Mouse (Mus musculus) kidney, adult 2 months (tissue): ENCODE measurements around the gene Prkcsh. TPM values are rescaled to one million over a fixed set of nuclear protein-coding genes. Genes with fewer than 3 reads are reported as not detected.

ENCODE experiments used
- DNase-seq: peaks from one replicate; pipeline ENCODE4 v3.0.0; 2021
- H3K27ac ChIP-seq: fragments of 200-500 bp; 2 replicates; pipeline ENCODE4 v1.5.1; 2012; ENCODE audit warnings: low read depth, low read length, control low read depth, inconsistent platforms; ENCODE audit not compliant: insufficient read depth
- H3K27me3 ChIP-seq: fragments of 200-500 bp; replicated peaks from 2 replicates; pipeline ENCODE4 v1.6.1; 2012; ENCODE audit warnings: mild to moderate bottlenecking, moderate library complexity, low read length, inconsistent platforms; ENCODE audit not compliant: control insufficient read depth, insufficient read depth
- H3K36me3 ChIP-seq: fragments of 200-500 bp; 2 replicates; pipeline ENCODE4 v1.6.1; 2012; ENCODE audit warnings: mild to moderate bottlenecking, moderate library complexity, low read length, inconsistent platforms; ENCODE audit not compliant: control insufficient read depth, insufficient read depth
- H3K4me1 ChIP-seq: fragments of 200-500 bp; 2 replicates; pipeline ENCODE4 v1.6.1; 2011; ENCODE audit warnings: low read length; ENCODE audit not compliant: control insufficient read depth, insufficient read depth
- H3K4me3 ChIP-seq: fragments of 200-500 bp; 2 replicates; pipeline ENCODE4 v1.5.1; 2011; ENCODE audit warnings: mild to moderate bottlenecking, low read depth, low read length, control low read depth; ENCODE audit not compliant: insufficient read depth
- CTCF ChIP-seq: fragments of 200-500 bp; conservative IDR thresholded peaks from 2 replicates; pipeline ENCODE4 v1.5.1; 2011; ENCODE audit warnings: low read depth, mild to moderate bottlenecking, control low read depth, low read length, moderate library complexity, mixed read lengths; ENCODE audit not compliant: insufficient read depth, insufficient read length
- POLR2A ChIP-seq: fragments of 200-500 bp; IDR thresholded peaks from one replicate; pipeline ENCODE4 v1.6.1; 2011; ENCODE audit warnings: low read depth, low read length, control low read depth
- WGBS: fragments of 180-500 bp; shearing (Covaris S2); methylation state at CpG from one replicate; pipeline ENCODE4 v1.1.7; 2018; 5-methylcytosine and 5-hydroxymethylcytosine counted together
- polyA plus RNA-seq: library from polyadenylated mRNA; depleted of rRNA; stranded (reverse); fragments of >200 nt; gene quantifications from 2 replicates; pipeline ENCODE4 v1.2.3, GENCODE M21; 2012

Prkcsh gene
- polyA plus RNA-seq, 1 experiment: 103 TPM

- TF ChIP-seq POLR2A (no peak), CTCF (no peak)
- Histone ChIP-seq H3K27ac (no peak overlapping the region), H3K27me3 (no peaks in the 10 kb centered on the region), H3K4me3 (no peak overlapping the region), H3K36me3 (no peaks in the 10 kb centered on the region), H3K4me1 (no peaks in the 10 kb centered on the region)
- DNase-seq: no peak
- 46% methylated on average over 8 of the region's 8 CpGs for WGBS
Measured at GRCm38 (mm10) chr9:22024592-22024991, 22.0 kb downstream of the Prkcsh start.

- no peak for DNase-seq
- H3K36me3 ChIP-seq: no peaks in the 10 kb centered on the region
- WGBS: 65% methylated on average over 7 of the region's 7 CpGs
- no peaks in the 10 kb centered on the region for H3K27me3 ChIP-seq
- H3K27ac ChIP-seq: no peak overlapping the region
- no peak overlapping the region for H3K4me3 ChIP-seq
- no peaks in the 10 kb centered on the region for H3K4me1 ChIP-seq
- TF ChIP-seq CTCF: no peak
- no peak for TF ChIP-seq POLR2A
Measured at GRCm38 (mm10) chr9:22028467-22028866, 25.9 kb downstream of the Prkcsh start.

- DNase-seq: no peak
- H3K27ac ChIP-seq: no peak overlapping the region
- no peaks in the 10 kb centered on the region for H3K27me3 ChIP-seq
- TF ChIP-seq POLR2A (no peak), CTCF (no peak)
- 93% methylated on average over 9 of the region's 9 CpGs for WGBS
- no peak overlapping the region for H3K4me3 ChIP-seq
- no peaks in the 10 kb centered on the region for H3K36me3 ChIP-seq
- H3K4me1 ChIP-seq: no peaks in the 10 kb centered on the region
Measured at GRCm38 (mm10) chr9:22030386-22030785, 27.8 kb downstream of the Prkcsh start.

GRCm38 (mm10) chr9:22035300-22036044 is 32.9 kb downstream of the Prkcsh start:
- no peak for DNase-seq
- TF ChIP-seq POLR2A (no peak), CTCF (no peak)
- no peaks in the 10 kb centered on the region for H3K27me3 ChIP-seq
- no peaks in the 10 kb centered on the region for H3K4me1 ChIP-seq
- no peak overlapping the region for H3K27ac ChIP-seq
- WGBS: 63% methylated on average over 6 of the region's 6 CpGs
- H3K4me3 ChIP-seq: no peak overlapping the region
- H3K36me3 ChIP-seq: no peaks in the 10 kb centered on the region

- H3K4me1 ChIP-seq: no peaks in the 10 kb centered on the region
- H3K4me3 ChIP-seq: no peak overlapping the region
- TF ChIP-seq CTCF: no peak
- no peak for TF ChIP-seq POLR2A
- H3K36me3 ChIP-seq: no peaks in the 10 kb centered on the region
- H3K27ac ChIP-seq: no peak overlapping the region
- WGBS: 57% methylated on average over 10 of the region's 10 CpGs
- DNase-seq: peak; percentile 41
- no peaks in the 10 kb centered on the region for H3K27me3 ChIP-seq
Measured at GRCm38 (mm10) chr9:22037826-22038225, 35.2 kb downstream of the Prkcsh start.

- Histone ChIP-seq H3K36me3 (no peaks in the 10 kb centered on the region), H3K27me3 (no peaks in the 10 kb centered on the region), H3K4me1 (no peaks in the 10 kb centered on the region), H3K27ac (no peak overlapping the region), H3K4me3 (no peak overlapping the region)
- no peak for DNase-seq
- no peak for TF ChIP-seq POLR2A
- no peak for TF ChIP-seq CTCF
- WGBS: 48% methylated on average over 2 of the region's 2 CpGs
Measured at GRCm38 (mm10) chr9:22041832-22042231, 39.2 kb downstream of the Prkcsh start.

GRCm38 (mm10) chr9:22047329-22047728 is 44.7 kb downstream of the Prkcsh start:
- peaks cover 4% of the 10 kb centered on the region for H3K27me3 ChIP-seq
- H3K27ac ChIP-seq: no peak overlapping the region
- no peaks in the 10 kb centered on the region for H3K36me3 ChIP-seq
- DNase-seq: no peak
- no peaks in the 10 kb centered on the region for H3K4me1 ChIP-seq
- no peak overlapping the region for H3K4me3 ChIP-seq
- TF ChIP-seq CTCF (no peak), POLR2A (no peak)
- WGBS: 48% methylated on average over 9 of the region's 9 CpGs

- no peak for DNase-seq
- no peaks in the 10 kb centered on the region for H3K4me1 ChIP-seq
- WGBS: 83% methylated on average over 11 of the region's 11 CpGs
- H3K4me3 ChIP-seq: no peak overlapping the region
- peaks cover 4% of the 10 kb centered on the region for H3K27me3 ChIP-seq
- no peak for TF ChIP-seq POLR2A
- no peak for TF ChIP-seq CTCF
- no peaks in the 10 kb centered on the region for H3K36me3 ChIP-seq
- H3K27ac ChIP-seq: no peak overlapping the region
Measured at GRCm38 (mm10) chr9:22049315-22049714, 46.7 kb downstream of the Prkcsh start.
